Mouse (Mus musculus): Measurements from ENCODE around the gene Ltbr. TPM values are rescaled to one million over a fixed set of nuclear protein-coding genes. Genes with fewer than 3 reads are reported as not detected.
A peak's percentile ranks its signal among the peaks of the same experiment; 100 is the strongest.

Ltbr gene
- polyA plus RNA-seq, 1 experiment, result 97.1 TPM

GRCm38 (mm10) chr6:125355197-125355741, 41.6 kb upstream of the Ltbr start:
- 25% methylated on average over 10 of the region's 10 CpGs for WGBS
- Histone ChIP-seq H3K4me3 (ENCODE audit: insufficient read depth, low read depth, low read length) (0 out of 2 replicates have a peak overlapping the region, but pooled peaks have one; percentile 4), H3K36me3 (ENCODE audit: control insufficient read depth, insufficient read depth, low read length) (no peaks in the 10 kb centered on the region), H3K27ac (ENCODE audit: insufficient read depth, low read depth, low read length) (peak overlapping the region; percentile 47), H3K27me3 (replicated peaks; ENCODE audit: control insufficient read depth, insufficient read depth, low read length) (no peaks in the 10 kb centered on the region), H3K4me1 (ENCODE audit: control insufficient read depth, insufficient read depth, low read length) (peaks cover 33% of the 10 kb centered on the region)
- no peak for DNase-seq
- no peak for TF ChIP-seq CTCF (conservative IDR thresholded peaks at IDR 0.05; ENCODE audit: insufficient read depth, insufficient read length, low read depth, low read length)
- no peak for TF ChIP-seq POLR2A (IDR thresholded peaks at IDR 0.05; ENCODE audit: low read depth, low read length)

GRCm38 (mm10) chr6:125354352-125355151, 40.9 kb upstream of the Ltbr start:
- H3K4me3 ChIP-seq (ENCODE audit: insufficient read depth, low read depth, low read length), result peak overlapping the region; percentile 32; the same call in 1 of the 2 replicates
- no peaks in the 10 kb centered on the region for H3K27me3 ChIP-seq (replicated peaks; ENCODE audit: control insufficient read depth, insufficient read depth, low read length)
- TF ChIP-seq POLR2A (IDR thresholded peaks at IDR 0.05; ENCODE audit: low read depth, low read length) (peak; percentile 44), CTCF (conservative IDR thresholded peaks at IDR 0.05; ENCODE audit: insufficient read depth, insufficient read length, low read depth, low read length) (no peak)
- peak overlapping the region; percentile 85 for H3K27ac ChIP-seq (ENCODE audit: insufficient read depth, low read depth, low read length)
- DNase-seq, result peak; percentile 89
- WGBS, result 13% methylated on average over 14 of the region's 14 CpGs
- H3K4me1 ChIP-seq (ENCODE audit: control insufficient read depth, insufficient read depth, low read length), result peaks cover 33% of the 10 kb centered on the region
- no peaks in the 10 kb centered on the region for H3K36me3 ChIP-seq (ENCODE audit: control insufficient read depth, insufficient read depth, low read length)

- H3K36me3 ChIP-seq (ENCODE audit: control insufficient read depth, insufficient read depth, low read length), result no peaks in the 10 kb centered on the region
- no peaks in the 10 kb centered on the region for H3K27me3 ChIP-seq (replicated peaks; ENCODE audit: control insufficient read depth, insufficient read depth, low read length)
- peaks cover 38% of the 10 kb centered on the region for H3K4me1 ChIP-seq (ENCODE audit: control insufficient read depth, insufficient read depth, low read length)
- no peak for DNase-seq
- TF ChIP-seq POLR2A (IDR thresholded peaks at IDR 0.05; ENCODE audit: low read depth, low read length) (no peak), CTCF (conservative IDR thresholded peaks at IDR 0.05; ENCODE audit: insufficient read depth, insufficient read length, low read depth, low read length) (no peak)
- H3K4me3 ChIP-seq (ENCODE audit: insufficient read depth, low read depth, low read length), result no peak overlapping the region
- peak overlapping the region; percentile 85 for H3K27ac ChIP-seq (ENCODE audit: insufficient read depth, low read depth, low read length)
- WGBS, result 58% methylated on average over 4 of the region's 4 CpGs
These were observed 40.0 kb upstream of the Ltbr start for GRCm38 (mm10) chr6:125353655-125354054.

GRCm38 (mm10) chr6:125353221-125353620, 39.5 kb upstream of the Ltbr start:
- DNase-seq, result no peak
- Histone ChIP-seq H3K4me3 (ENCODE audit: insufficient read depth, low read depth, low read length) (no peak overlapping the region), H3K27me3 (replicated peaks; ENCODE audit: control insufficient read depth, insufficient read depth, low read length) (no peaks in the 10 kb centered on the region), H3K36me3 (ENCODE audit: control insufficient read depth, insufficient read depth, low read length) (no peaks in the 10 kb centered on the region), H3K4me1 (ENCODE audit: control insufficient read depth, insufficient read depth, low read length) (peaks cover 39% of the 10 kb centered on the region), H3K27ac (ENCODE audit: insufficient read depth, low read depth, low read length) (peak overlapping the region; percentile 28)
- no peak for TF ChIP-seq CTCF (conservative IDR thresholded peaks at IDR 0.05; ENCODE audit: insufficient read depth, insufficient read length, low read depth, low read length)
- no peak for TF ChIP-seq POLR2A (IDR thresholded peaks at IDR 0.05; ENCODE audit: low read depth, low read length)
- WGBS, result 74% methylated on average over 11 of the region's 11 CpGs

- peak; percentile 26 for DNase-seq
- Histone ChIP-seq H3K27ac (ENCODE audit: insufficient read depth, low read depth, low read length) (0 out of 2 replicates have a peak overlapping the region, but pooled peaks have one; percentile 8), H3K36me3 (ENCODE audit: control insufficient read depth, insufficient read depth, low read length) (no peaks in the 10 kb centered on the region), H3K4me3 (ENCODE audit: insufficient read depth, low read depth, low read length) (no peak overlapping the region), H3K27me3 (replicated peaks; ENCODE audit: control insufficient read depth, insufficient read depth, low read length) (no peaks in the 10 kb centered on the region), H3K4me1 (ENCODE audit: control insufficient read depth, insufficient read depth, low read length) (peaks cover 39% of the 10 kb centered on the region)
- TF ChIP-seq POLR2A (IDR thresholded peaks at IDR 0.05; ENCODE audit: low read depth, low read length) (no peak), CTCF (conservative IDR thresholded peaks at IDR 0.05; ENCODE audit: insufficient read depth, insufficient read length, low read depth, low read length) (no peak)
- WGBS, result 32% methylated on average over 4 of the region's 4 CpGs
These were observed 39.1 kb upstream of the Ltbr start for GRCm38 (mm10) chr6:125352811-125353210.

- no peak for DNase-seq
- H3K4me3 ChIP-seq (ENCODE audit: insufficient read depth, low read depth, low read length), result no peak overlapping the region
- no peak overlapping the region for H3K27ac ChIP-seq (ENCODE audit: insufficient read depth, low read depth, low read length)
- 42% methylated on average over 5 of the region's 5 CpGs for WGBS
- peaks cover 39% of the 10 kb centered on the region for H3K4me1 ChIP-seq (ENCODE audit: control insufficient read depth, insufficient read depth, low read length)
- no peaks in the 10 kb centered on the region for H3K36me3 ChIP-seq (ENCODE audit: control insufficient read depth, insufficient read depth, low read length)
- no peaks in the 10 kb centered on the region for H3K27me3 ChIP-seq (replicated peaks; ENCODE audit: control insufficient read depth, insufficient read depth, low read length)
- TF ChIP-seq CTCF (conservative IDR thresholded peaks at IDR 0.05; ENCODE audit: insufficient read depth, insufficient read length, low read depth, low read length) (no peak), POLR2A (IDR thresholded peaks at IDR 0.05; ENCODE audit: low read depth, low read length) (no peak)
These were observed 38.3 kb upstream of the Ltbr start for GRCm38 (mm10) chr6:125352046-125352384.

GRCm38 (mm10) chr6:125351368-125352045, 37.8 kb upstream of the Ltbr start:
- no peak for TF ChIP-seq POLR2A (IDR thresholded peaks at IDR 0.05; ENCODE audit: low read depth, low read length)
- no peak for TF ChIP-seq CTCF (conservative IDR thresholded peaks at IDR 0.05; ENCODE audit: insufficient read depth, insufficient read length, low read depth, low read length)
- 43% methylated on average over 8 of the region's 8 CpGs for WGBS
- Histone ChIP-seq H3K27ac (ENCODE audit: insufficient read depth, low read depth, low read length) (peak overlapping the region; percentile 4; the same call in 1 of the 2 replicates), H3K27me3 (replicated peaks; ENCODE audit: control insufficient read depth, insufficient read depth, low read length) (no peaks in the 10 kb centered on the region), H3K4me3 (ENCODE audit: insufficient read depth, low read depth, low read length) (peak overlapping the region; percentile 10; the same call in 1 of the 2 replicates), H3K4me1 (ENCODE audit: control insufficient read depth, insufficient read depth, low read length) (peaks cover 39% of the 10 kb centered on the region), H3K36me3 (ENCODE audit: control insufficient read depth, insufficient read depth, low read length) (no peaks in the 10 kb centered on the region)
- peak; percentile 67 for DNase-seq
